Mouse (Mus musculus): ENCODE data around the gene Nkx1-1.

- no peak for TF ChIP-seq CTCF (conservative IDR thresholded peaks at IDR 0.05; ENCODE audit: insufficient read depth, insufficient read length, low read depth, low read length)
- no peak for TF ChIP-seq POLR2A (IDR thresholded peaks at IDR 0.05; ENCODE audit: low read depth, low read length)
Observed at GRCm38 (mm10) chr5:33395693-33396092, 38.1 kb downstream of the Nkx1-1 start.

All from kidney, adult 2 months (tissue).